Mouse (Mus musculus): Measurements from ENCODE around the gene Opcml. TPM values are rescaled to one million over a fixed set of nuclear protein-coding genes. Genes with fewer than 3 reads are reported as not detected.

Opcml gene
- polyA plus RNA-seq, 1 experiment from 2014 or later, result 7.6 TPM

GRCm38 (mm10) chr9:28163946-28164345, 373.4 kb downstream of the Opcml start:
- 63% methylated on average over 4 of the region's 4 CpGs for WGBS
- no peak overlapping the region for H3K27ac ChIP-seq (ENCODE audit: low read length)
- no peaks in the 10 kb centered on the region for H3K9me3 ChIP-seq (ENCODE audit: control insufficient read depth, low read depth, low read length)
- no peaks in the 10 kb centered on the region for H3K4me1 ChIP-seq (ENCODE audit: control insufficient read depth, insufficient read depth, low read length)
- ATAC-seq (ENCODE audit: insufficient number of reproducible peaks, insufficient read depth, low FRiP score, low read depth), result no peak
- no peak overlapping the region for H3K9ac ChIP-seq (replicated peaks; ENCODE audit: low read depth, low read length)
- H3K27me3 ChIP-seq (ENCODE audit: control insufficient read depth, insufficient read depth, low read length), result no peaks in the 10 kb centered on the region
- H3K4me2 ChIP-seq (replicated peaks; ENCODE audit: low read depth, low read length), result no peak overlapping the region
- H3K36me3 ChIP-seq (ENCODE audit: control insufficient read depth, insufficient read depth, low read length), result no peaks in the 10 kb centered on the region
- H3K4me3 ChIP-seq (ENCODE audit: low read depth, low read length), result no peak overlapping the region

- WGBS, result 9% methylated on average over 6 of the region's 6 CpGs
- H3K4me2 ChIP-seq (replicated peaks; ENCODE audit: low read depth, low read length), result no peak overlapping the region
- no peak overlapping the region for H3K9ac ChIP-seq (replicated peaks; ENCODE audit: low read depth, low read length)
- no peaks in the 10 kb centered on the region for H3K36me3 ChIP-seq (ENCODE audit: control insufficient read depth, insufficient read depth, low read length)
- no peak overlapping the region for H3K27ac ChIP-seq (ENCODE audit: low read length)
- H3K4me3 ChIP-seq (ENCODE audit: low read depth, low read length), result no peak overlapping the region
- no peaks in the 10 kb centered on the region for H3K27me3 ChIP-seq (ENCODE audit: control insufficient read depth, insufficient read depth, low read length)
- ATAC-seq (ENCODE audit: insufficient number of reproducible peaks, insufficient read depth, low FRiP score, low read depth), result no peak
- no peaks in the 10 kb centered on the region for H3K9me3 ChIP-seq (ENCODE audit: control insufficient read depth, low read depth, low read length)
- H3K4me1 ChIP-seq (ENCODE audit: control insufficient read depth, insufficient read depth, low read length), result no peaks in the 10 kb centered on the region
These were observed 381.3 kb downstream of the Opcml start for GRCm38 (mm10) chr9:28171890-28172289.

- H3K27me3 ChIP-seq (ENCODE audit: control insufficient read depth, insufficient read depth, low read length), result no peaks in the 10 kb centered on the region
- no peaks in the 10 kb centered on the region for H3K9me3 ChIP-seq (ENCODE audit: control insufficient read depth, low read depth, low read length)
- H3K4me2 ChIP-seq (replicated peaks; ENCODE audit: low read depth, low read length), result no peak overlapping the region
- no peaks in the 10 kb centered on the region for H3K36me3 ChIP-seq (ENCODE audit: control insufficient read depth, insufficient read depth, low read length)
- ATAC-seq (ENCODE audit: insufficient number of reproducible peaks, insufficient read depth, low FRiP score, low read depth), result no peak
- no peak overlapping the region for H3K27ac ChIP-seq (ENCODE audit: low read length)
- 86% methylated on average over 2 of the region's 2 CpGs for WGBS
- no peak overlapping the region for H3K9ac ChIP-seq (replicated peaks; ENCODE audit: low read depth, low read length)
- H3K4me3 ChIP-seq (ENCODE audit: low read depth, low read length), result no peak overlapping the region
- H3K4me1 ChIP-seq (ENCODE audit: control insufficient read depth, insufficient read depth, low read length), result no peaks in the 10 kb centered on the region
These were observed 386.5 kb downstream of the Opcml start for GRCm38 (mm10) chr9:28177052-28177451.

GRCm38 (mm10) chr9:28178123-28178887, 387.7 kb downstream of the Opcml start:
- Histone ChIP-seq H3K36me3 (ENCODE audit: control insufficient read depth, insufficient read depth, low read length) (no peaks in the 10 kb centered on the region), H3K4me1 (ENCODE audit: control insufficient read depth, insufficient read depth, low read length) (no peaks in the 10 kb centered on the region), H3K9ac (replicated peaks; ENCODE audit: low read depth, low read length) (no peak overlapping the region), H3K27me3 (ENCODE audit: control insufficient read depth, insufficient read depth, low read length) (no peaks in the 10 kb centered on the region), H3K4me2 (replicated peaks; ENCODE audit: low read depth, low read length) (no peak overlapping the region), H3K4me3 (ENCODE audit: low read depth, low read length) (no peak overlapping the region), H3K9me3 (ENCODE audit: control insufficient read depth, low read depth, low read length) (no peaks in the 10 kb centered on the region), H3K27ac (ENCODE audit: low read length) (no peak overlapping the region)
- ATAC-seq (ENCODE audit: insufficient number of reproducible peaks, insufficient read depth, low FRiP score, low read depth), result no peak
- WGBS, result 80% methylated on average over 4 of the region's 4 CpGs

- Histone ChIP-seq H3K4me3 (ENCODE audit: low read depth, low read length) (no peak overlapping the region), H3K9ac (replicated peaks; ENCODE audit: low read depth, low read length) (no peak overlapping the region), H3K9me3 (ENCODE audit: control insufficient read depth, low read depth, low read length) (no peaks in the 10 kb centered on the region), H3K36me3 (ENCODE audit: control insufficient read depth, insufficient read depth, low read length) (no peaks in the 10 kb centered on the region), H3K27me3 (ENCODE audit: control insufficient read depth, insufficient read depth, low read length) (no peaks in the 10 kb centered on the region), H3K4me2 (replicated peaks; ENCODE audit: low read depth, low read length) (no peak overlapping the region), H3K27ac (ENCODE audit: low read length) (no peak overlapping the region), H3K4me1 (ENCODE audit: control insufficient read depth, insufficient read depth, low read length) (no peaks in the 10 kb centered on the region)
- WGBS, result 78% methylated on average over 7 of the region's 7 CpGs
- no peak for ATAC-seq (ENCODE audit: insufficient number of reproducible peaks, insufficient read depth, low FRiP score, low read depth)
These were observed 391.3 kb downstream of the Opcml start for GRCm38 (mm10) chr9:28181916-28182315.

GRCm38 (mm10) chr9:28190226-28190625, 399.7 kb downstream of the Opcml start:
- H3K9me3 ChIP-seq (ENCODE audit: control insufficient read depth, low read depth, low read length), result no peaks in the 10 kb centered on the region
- no peaks in the 10 kb centered on the region for H3K27me3 ChIP-seq (ENCODE audit: control insufficient read depth, insufficient read depth, low read length)
- no peak overlapping the region for H3K9ac ChIP-seq (replicated peaks; ENCODE audit: low read depth, low read length)
- no peak overlapping the region for H3K4me2 ChIP-seq (replicated peaks; ENCODE audit: low read depth, low read length)
- no peaks in the 10 kb centered on the region for H3K4me1 ChIP-seq (ENCODE audit: control insufficient read depth, insufficient read depth, low read length)
- no peaks in the 10 kb centered on the region for H3K36me3 ChIP-seq (ENCODE audit: control insufficient read depth, insufficient read depth, low read length)
- ATAC-seq (ENCODE audit: insufficient number of reproducible peaks, insufficient read depth, low FRiP score, low read depth), result no peak
- H3K4me3 ChIP-seq (ENCODE audit: low read depth, low read length), result no peak overlapping the region
- WGBS, result 86% methylated on average over 2 of the region's 2 CpGs
- H3K27ac ChIP-seq (ENCODE audit: low read length), result no peak overlapping the region

GRCm38 (mm10) chr9:28190751-28191150, 400.2 kb downstream of the Opcml start:
- H3K4me1 ChIP-seq (ENCODE audit: control insufficient read depth, insufficient read depth, low read length), result no peaks in the 10 kb centered on the region
- no peak overlapping the region for H3K4me2 ChIP-seq (replicated peaks; ENCODE audit: low read depth, low read length)
- WGBS, result 64% methylated on average over 1 of the region's 1 CpGs
- no peaks in the 10 kb centered on the region for H3K36me3 ChIP-seq (ENCODE audit: control insufficient read depth, insufficient read depth, low read length)
- no peaks in the 10 kb centered on the region for H3K27me3 ChIP-seq (ENCODE audit: control insufficient read depth, insufficient read depth, low read length)
- H3K9ac ChIP-seq (replicated peaks; ENCODE audit: low read depth, low read length), result no peak overlapping the region
- no peak for ATAC-seq (ENCODE audit: insufficient number of reproducible peaks, insufficient read depth, low FRiP score, low read depth)
- H3K9me3 ChIP-seq (ENCODE audit: control insufficient read depth, low read depth, low read length), result no peaks in the 10 kb centered on the region
- no peak overlapping the region for H3K27ac ChIP-seq (ENCODE audit: low read length)
- H3K4me3 ChIP-seq (ENCODE audit: low read depth, low read length), result no peak overlapping the region

GRCm38 (mm10) chr9:28196550-28196949, 406.0 kb downstream of the Opcml start:
- H3K4me3 ChIP-seq (ENCODE audit: low read depth, low read length), result no peak overlapping the region
- ATAC-seq (ENCODE audit: insufficient number of reproducible peaks, insufficient read depth, low FRiP score, low read depth), result no peak
- H3K27me3 ChIP-seq (ENCODE audit: control insufficient read depth, insufficient read depth, low read length), result no peaks in the 10 kb centered on the region
- WGBS, result 92% methylated on average over 2 of the region's 2 CpGs
- H3K9ac ChIP-seq (replicated peaks; ENCODE audit: low read depth, low read length), result no peak overlapping the region
- H3K27ac ChIP-seq (ENCODE audit: low read length), result no peak overlapping the region
- no peak overlapping the region for H3K4me2 ChIP-seq (replicated peaks; ENCODE audit: low read depth, low read length)
- H3K4me1 ChIP-seq (ENCODE audit: control insufficient read depth, insufficient read depth, low read length), result no peaks in the 10 kb centered on the region
- no peaks in the 10 kb centered on the region for H3K36me3 ChIP-seq (ENCODE audit: control insufficient read depth, insufficient read depth, low read length)
- H3K9me3 ChIP-seq (ENCODE audit: control insufficient read depth, low read depth, low read length), result no peaks in the 10 kb centered on the region

GRCm38 (mm10) chr9:28197061-28197460, 406.5 kb downstream of the Opcml start:
- WGBS, result 47% methylated on average over 2 of the region's 2 CpGs

More at GRCm38 (mm10) chr9:28197061-28197460, 406.5 kb downstream of the Opcml start:
- H3K4me1 ChIP-seq (ENCODE audit: control insufficient read depth, insufficient read depth, low read length), result no peaks in the 10 kb centered on the region
- no peak overlapping the region for H3K27ac ChIP-seq (ENCODE audit: low read length)
- no peak overlapping the region for H3K4me3 ChIP-seq (ENCODE audit: low read depth, low read length)
- no peaks in the 10 kb centered on the region for H3K27me3 ChIP-seq (ENCODE audit: control insufficient read depth, insufficient read depth, low read length)
- H3K9ac ChIP-seq (replicated peaks; ENCODE audit: low read depth, low read length), result no peak overlapping the region
- no peak overlapping the region for H3K4me2 ChIP-seq (replicated peaks; ENCODE audit: low read depth, low read length)
- H3K9me3 ChIP-seq (ENCODE audit: control insufficient read depth, low read depth, low read length), result no peaks in the 10 kb centered on the region
- H3K36me3 ChIP-seq (ENCODE audit: control insufficient read depth, insufficient read depth, low read length), result no peaks in the 10 kb centered on the region
- ATAC-seq (ENCODE audit: insufficient number of reproducible peaks, insufficient read depth, low FRiP score, low read depth), result no peak

Data from stomach, embryonic 14.5 days (tissue).